28 mouse cellular contexts compared by ENCODE assay signal in the genomic region with DNA sequence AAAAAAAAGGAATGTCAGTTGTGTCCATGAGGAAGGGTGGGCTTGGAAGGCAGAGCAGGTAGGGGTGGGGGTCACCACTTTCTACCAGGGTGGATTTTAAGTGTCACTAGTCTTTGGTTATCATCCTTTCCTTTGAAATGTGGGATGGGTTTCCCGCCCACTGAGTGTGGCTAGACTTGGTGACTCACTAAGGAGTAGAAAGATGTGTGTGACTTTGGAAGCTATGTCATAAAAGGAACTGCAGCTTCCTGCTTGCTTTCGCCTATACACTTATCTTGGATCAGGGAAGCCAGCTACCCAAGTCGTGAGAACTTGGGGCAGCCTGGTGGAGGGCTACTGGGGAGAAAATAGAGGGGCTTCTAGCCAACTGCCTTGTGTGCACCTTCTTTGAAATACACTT. TPM values are rescaled to one million over a fixed set of nuclear protein-coding genes. Genes with fewer than 3 reads are reported as not detected.
DNase-seq lines count a peak whose midpoint lies in the region; ATAC-seq lines count a peak whose summit lies in the region.
"Had no signal": no experiment of that assay in that cellular context is flagged by ENCODE, and none has a peak within 500 bp of the region (broad histone marks: within the 10 kb centered on the region; RNA-seq: fewer than 3 reads in every experiment).

No protein-coding gene starts in this region.

- no peaks in the 10 kb centered on the region for H3K36me3 ChIP-seq in megakaryocyte, embryonic 14.5 days (replicated peaks; ENCODE audit: low read length)
- H3K36me3 ChIP-seq: embryonic facial prominence, embryonic 12.5 days; embryonic facial prominence, embryonic 15.5 days; forebrain, embryonic 15.5 days; G1E; heart, embryonic 10.5 days; heart, embryonic 13.5 days had no signal

- H3K4me3 ChIP-seq in megakaryocyte, embryonic 14.5 days (replicated peaks) = peak overlapping the region; percentile 35
- H3K4me3 ChIP-seq: embryonic facial prominence, embryonic 12.5 days; embryonic facial prominence, embryonic 15.5 days; forebrain, embryonic 15.5 days; gastrocnemius, adult 2 months; heart, adult 2 months; heart, embryonic 10.5 days; heart, embryonic 13.5 days had no signal

- H3K27me3 ChIP-seq in megakaryocyte, embryonic 14.5 days (replicated peaks) = no peaks in the 10 kb centered on the region
- H3K27me3 ChIP-seq: CH12.LX; embryonic facial prominence, embryonic 12.5 days; embryonic facial prominence, embryonic 15.5 days; forebrain, embryonic 15.5 days; heart, embryonic 13.5 days had no signal

- peaks cover 54% of the 10 kb centered on the region for H3K4me1 ChIP-seq in megakaryocyte, embryonic 14.5 days
- H3K4me1 ChIP-seq: embryonic facial prominence, embryonic 12.5 days; embryonic facial prominence, embryonic 15.5 days; forebrain, embryonic 15.5 days; heart, embryonic 10.5 days had no signal

- no peak for ATAC-seq in megakaryocyte, adult 5-6 weeks (ENCODE audit: poor library complexity, severe bottlenecking)
- ATAC-seq: forebrain, embryonic 15.5 days; hindbrain, postnatal 0 days; inflammation-experienced regulatory T-cells, adult 6 months; intestine, embryonic 16.5 days had no signal

- H3K9me3 ChIP-seq in megakaryocyte, embryonic 14.5 days = no peaks in the 10 kb centered on the region
- H3K9me3 ChIP-seq: embryonic facial prominence, embryonic 12.5 days; embryonic facial prominence, embryonic 15.5 days; forebrain, embryonic 15.5 days; G1E; heart, embryonic 10.5 days had no signal

- peak; percentile 53 for DNase-seq in 3T3-L1 (ENCODE audit: low read depth, low spot score)
- peak; percentile 47 for DNase-seq in brain, adult 2 months (ENCODE audit: low read depth, low spot score)
- no peak for DNase-seq in left cerebral cortex, postnatal 36 days (ENCODE audit: low spot score in 2 of 2)
- DNase-seq in embryo, embryonic 9.5 days (ENCODE audit: extremely low spot score) = no peak
- no peak for DNase-seq in c-Kit-positive CD71-positive TER-119-positive erythroid progenitor cells, embryonic 14.5 days (ENCODE audit: low spot score)
- DNase-seq: adrenal gland, adult 2 months; adrenal gland, postnatal 14 days; B cell, adult 2 months; cerebellum, adult 18-20 months; cerebellum, adult 9-10 months; cerebellum, postnatal 14 days; gastrocnemius, adult 2 months; gastrocnemius, postnatal 25 days; heart, adult 2 months; heart, postnatal 14 days; heart, postnatal 4 days had no signal

- intact Hi-C loops in left cerebral cortex, postnatal 36 days (cut with DNase I) = no loop called here

RNA-seq across cellular contexts. Expression of gene Gfod1, which starts 15.4 kb away (rescaled TPM):
- polyA plus RNA-seq in megakaryocyte, embryonic 14.5 days (2012; ENCODE audit: insufficient read depth, low replicate concordance) = 5.5 and 23.4 TPM in 2 replicates
- 10.8 and 16.8 TPM in 2 replicates for total RNA-seq in megakaryocyte, adult 5-6 weeks (2015)
- total RNA-seq in megakaryocyte, adult 5-6 weeks (2017) = 4.9 and 7.2 TPM in 2 replicates
- 100 to 1,000 TPM in 1 of 2 experiments, 10 to 100 TPM in 1; 89.0 to 108 TPM for total RNA-seq in left cerebral cortex, postnatal 36 days (2021)

RNA-seq across cellular contexts. Expression of gene Sirt5, which starts 45.9 kb away (rescaled TPM):
- 9.0 and 15.9 TPM in 2 replicates for polyA plus RNA-seq in megakaryocyte, embryonic 14.5 days (2012; ENCODE audit: insufficient read depth, low replicate concordance)
- total RNA-seq in megakaryocyte, adult 5-6 weeks (2015) = 1.2 and 2.3 TPM in 2 replicates
- 0.92 and 2.5 TPM in 2 replicates for total RNA-seq in megakaryocyte, adult 5-6 weeks (2017)
- total RNA-seq in left cerebral cortex, postnatal 36 days (2021) = 10 to 100 TPM; 17.6 to 19.5 TPM

Comparison
In these comparisons a context has a peak if more than half of its experiments do, and no peak if none do; other contexts are left out.
1. DNase-seq: peak in 3T3-L1 (single experiment) and brain, adult 2 months (single experiment); none in left cerebral cortex, postnatal 36 days (0 of 2), embryo, embryonic 9.5 days (single experiment) and c-Kit-positive CD71-positive TER-119-positive erythroid progenitor cells, embryonic 14.5 days (single experiment).
2. RNA of gene Gfod1, which starts 15.4 kb away (total RNA-seq): 89.0 to 108 TPM in left cerebral cortex, postnatal 36 days; 4.9 to 16.8 TPM in megakaryocyte, adult 5-6 weeks; every median in the first group is over 4 times any median in the second.
3. RNA of gene Sirt5, which starts 45.9 kb away (total RNA-seq): 17.6 to 19.5 TPM in left cerebral cortex, postnatal 36 days; 0.92 to 2.5 TPM in megakaryocyte, adult 5-6 weeks; every median in the first group is over 4 times any median in the second.